Mouse (Mus musculus) embryo, embryonic 11.5 days (tissue): Measurements from ENCODE around the gene Smurf1.

ENCODE experiments used
- DNase-seq: peaks from one replicate; pipeline ENCODE4 v3.0.0-alpha.2; 2012; ENCODE audit warnings: low read depth, low spot score

Smurf1 gene

GRCm38 (mm10) chr5:144958271-144958670 lies 7.4 kb downstream of the Smurf1 start:
- DNase-seq = no peak

GRCm38 (mm10) chr5:144954432-144954831 lies 11.2 kb downstream of the Smurf1 start:
- DNase-seq = no peak

DNA sequence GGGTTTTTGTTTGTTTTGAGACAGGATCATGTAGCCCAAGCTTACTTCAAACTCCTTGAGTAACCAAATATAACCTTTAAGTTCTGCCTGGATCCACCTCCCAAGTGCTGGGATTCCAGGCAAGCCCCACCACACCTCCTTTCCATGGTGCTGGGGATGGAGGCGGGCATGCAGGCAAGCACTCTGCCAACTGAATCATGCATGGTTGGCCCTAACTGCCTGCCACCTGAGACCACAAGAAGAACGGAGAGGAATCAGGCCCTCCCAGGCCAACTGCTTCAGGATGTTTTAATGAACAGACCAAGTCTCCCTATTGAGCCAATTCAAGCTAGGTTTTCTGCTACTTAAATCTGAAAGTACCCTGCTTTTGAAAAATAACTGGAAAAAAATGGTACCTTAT lies 13.1 kb downstream of the Smurf1 start:
- DNase-seq = no peak

DNA sequence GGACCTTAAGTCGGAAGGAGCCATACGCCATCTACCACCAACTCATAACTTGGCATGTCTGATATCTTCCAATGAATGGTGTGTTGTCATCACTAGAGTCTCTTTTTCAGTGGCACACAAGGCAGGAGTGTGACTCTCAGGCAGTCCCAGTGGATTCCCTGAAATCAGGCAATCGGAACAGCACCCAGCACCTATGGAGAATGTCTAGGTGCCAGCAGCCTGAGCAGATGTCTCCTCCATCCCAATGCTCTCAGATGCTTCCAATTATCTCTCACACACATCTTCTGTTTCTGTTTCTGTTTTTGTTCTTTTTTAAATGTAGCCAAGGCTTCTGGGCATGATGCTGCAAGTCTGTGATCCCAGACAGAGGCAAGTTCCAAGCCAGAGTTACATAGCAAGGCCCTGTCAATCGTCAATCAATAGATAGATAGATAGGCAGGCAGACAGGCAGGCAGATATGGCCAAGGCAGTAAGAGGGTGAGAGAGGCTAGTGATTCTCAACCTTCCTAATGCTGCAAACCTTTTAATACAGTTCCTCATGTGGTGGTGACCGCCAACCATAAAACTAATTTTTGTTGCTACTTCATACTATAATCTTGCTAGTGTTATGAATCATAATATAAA lies 15.1 kb downstream of the Smurf1 start:
- no peak for DNase-seq

- DNase-seq = no peak
Observed at GRCm38 (mm10) chr5:144949856-144950255, 15.8 kb downstream of the Smurf1 start.

DNA sequence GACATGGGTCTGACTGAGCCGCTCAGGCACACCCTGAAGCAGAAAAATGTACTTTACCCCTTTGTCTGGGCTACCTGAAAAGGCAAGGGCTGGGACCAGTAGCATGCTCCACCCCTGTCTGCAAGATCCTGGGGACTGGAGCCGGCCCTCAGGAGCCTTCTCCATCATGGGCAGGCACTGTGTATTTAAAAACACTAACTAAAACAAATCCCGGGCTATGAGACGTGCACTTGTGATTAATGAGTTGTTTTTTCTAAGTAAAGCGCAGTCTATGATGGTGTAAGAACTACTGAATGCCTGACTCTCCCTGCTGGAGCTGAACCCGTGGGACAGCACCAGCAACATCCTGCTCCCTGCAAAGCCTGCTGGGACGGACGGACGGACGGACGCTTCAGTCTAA lies 17.2 kb downstream of the Smurf1 start:
- no peak for DNase-seq

GRCm38 (mm10) chr5:144948002-144948401 lies 17.6 kb downstream of the Smurf1 start:
- no peak for DNase-seq

DNA sequence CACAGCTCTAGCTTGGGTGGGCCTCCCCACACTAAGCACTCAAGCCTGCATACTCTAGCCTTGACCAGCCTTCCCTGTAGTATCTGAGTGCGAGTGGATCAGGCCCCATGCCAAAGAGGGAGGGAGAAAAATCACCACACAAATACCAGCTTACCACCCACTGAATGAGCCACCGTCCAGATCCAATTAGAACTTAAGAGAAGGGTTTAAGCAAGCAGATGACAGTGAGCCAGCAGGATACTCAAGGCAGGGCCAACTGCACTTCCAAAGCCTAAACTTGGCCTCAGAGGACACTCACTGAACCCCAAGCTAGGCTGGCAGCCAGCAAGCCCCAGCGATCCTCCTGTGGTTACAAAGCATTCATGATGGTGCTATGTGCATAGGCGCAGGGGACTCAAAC lies 19.6 kb downstream of the Smurf1 start:
- DNase-seq = no peak

DNA sequence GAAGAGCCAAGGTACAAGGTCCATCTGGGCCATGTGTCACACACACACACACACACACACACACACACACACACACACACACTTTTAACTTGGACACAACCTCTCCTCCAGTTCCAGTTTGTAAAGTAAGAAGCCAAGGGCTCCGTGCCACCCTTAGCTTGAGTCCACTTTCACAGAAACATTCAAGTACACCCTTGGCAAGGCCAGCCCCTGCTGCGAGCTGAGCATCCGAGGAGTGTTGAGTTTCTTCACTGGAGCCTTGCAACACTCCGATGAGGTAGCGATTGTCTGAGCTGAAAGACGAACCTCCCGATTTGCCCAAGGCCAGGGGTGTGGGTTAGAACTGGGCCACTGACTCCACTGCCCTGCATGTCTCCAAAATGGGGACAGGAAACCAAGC lies 20.7 kb downstream of the Smurf1 start:
- no peak for DNase-seq

DNA sequence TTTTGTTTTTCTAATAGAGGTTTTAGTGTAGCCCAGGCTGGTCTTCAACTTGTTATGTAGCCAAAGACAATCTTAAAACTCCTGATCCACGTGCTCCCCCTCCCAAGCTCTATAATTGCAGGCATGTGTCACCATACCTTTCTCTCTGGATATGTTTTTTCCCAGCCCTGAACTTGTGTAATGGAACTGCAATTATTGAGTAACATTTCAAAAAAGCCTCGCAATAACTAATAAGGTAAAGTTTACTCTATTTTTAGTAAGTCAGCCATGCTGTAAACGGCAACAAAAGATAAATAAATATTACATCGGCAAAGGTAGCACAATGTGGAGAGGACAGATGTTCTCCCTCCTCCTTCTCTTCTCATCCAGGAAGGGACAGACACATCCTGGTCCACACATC lies 21.3 kb downstream of the Smurf1 start:
- DNase-seq = no peak

DNA sequence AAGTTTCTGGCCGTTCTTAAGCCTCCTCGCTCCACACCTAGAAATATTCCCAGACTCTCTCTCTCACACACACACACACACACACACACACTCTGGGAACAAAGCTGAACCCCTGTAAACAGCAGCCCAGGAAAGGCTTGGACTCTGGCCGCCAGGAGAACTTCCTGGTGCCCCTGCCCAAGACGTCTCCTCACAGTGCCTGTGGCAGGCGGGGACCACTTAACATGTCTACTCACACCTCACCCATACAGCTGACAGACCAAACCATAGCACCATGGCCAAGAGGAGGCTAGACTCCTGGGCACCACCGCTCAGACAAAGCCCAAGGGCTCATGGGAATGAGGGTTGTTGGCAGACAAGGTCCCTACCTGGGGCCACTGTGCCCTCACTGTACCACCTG lies 22.3 kb downstream of the Smurf1 start:
- DNase-seq = no peak

DNA sequence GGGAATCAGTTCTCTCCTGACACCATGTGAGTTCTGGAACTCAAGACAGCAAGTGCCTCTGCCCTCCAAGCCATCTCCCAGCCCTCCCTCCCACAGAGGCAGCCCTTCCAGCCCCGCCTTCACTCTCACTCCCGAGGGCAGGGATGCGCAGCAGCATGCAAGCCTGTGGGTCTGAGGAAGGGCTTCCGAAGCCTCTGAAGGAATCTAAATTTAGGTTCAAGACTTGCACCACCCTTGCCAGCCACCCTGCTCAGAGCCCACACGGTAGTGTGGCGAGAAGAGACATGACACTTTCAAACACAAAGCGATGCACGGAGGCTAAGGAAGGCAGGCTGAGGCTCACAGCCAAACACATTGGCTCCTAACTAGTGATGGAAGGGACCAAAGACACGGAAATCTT lies 23.2 kb downstream of the Smurf1 start:
- no peak for DNase-seq

GRCm38 (mm10) chr5:144940904-144941303 lies 24.7 kb downstream of the Smurf1 start:
- no peak for DNase-seq

- DNase-seq = no peak
Observed at GRCm38 (mm10) chr5:144937304-144937703, 28.3 kb downstream of the Smurf1 start.

GRCm38 (mm10) chr5:144933486-144933885 lies 32.2 kb downstream of the Smurf1 start:
- DNase-seq = no peak

DNA sequence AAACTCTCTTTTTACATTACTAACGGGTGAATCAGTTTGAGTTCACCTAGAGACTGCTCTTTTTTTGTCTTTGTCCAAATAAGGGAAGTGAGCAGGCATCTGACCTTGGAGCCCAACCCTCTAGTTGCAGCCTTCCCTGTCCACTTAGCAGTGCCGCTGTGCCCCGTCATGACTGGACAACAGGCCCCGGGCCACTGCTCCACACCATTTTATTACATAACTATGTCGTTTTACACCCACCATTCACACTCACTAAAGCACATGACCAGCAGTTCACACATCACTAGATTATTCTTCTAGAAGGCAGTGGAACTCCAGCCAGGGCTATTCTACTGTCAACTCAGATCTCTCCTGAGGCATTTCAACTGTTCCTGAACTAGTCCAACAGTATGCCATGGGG lies 33.8 kb downstream of the Smurf1 start:
- DNase-seq = no peak

- DNase-seq = no peak
Observed at GRCm38 (mm10) chr5:144928856-144929713, 36.6 kb downstream of the Smurf1 start.

GRCm38 (mm10) chr5:144926275-144926674 lies 39.4 kb downstream of the Smurf1 start:
- no peak for DNase-seq

DNA sequence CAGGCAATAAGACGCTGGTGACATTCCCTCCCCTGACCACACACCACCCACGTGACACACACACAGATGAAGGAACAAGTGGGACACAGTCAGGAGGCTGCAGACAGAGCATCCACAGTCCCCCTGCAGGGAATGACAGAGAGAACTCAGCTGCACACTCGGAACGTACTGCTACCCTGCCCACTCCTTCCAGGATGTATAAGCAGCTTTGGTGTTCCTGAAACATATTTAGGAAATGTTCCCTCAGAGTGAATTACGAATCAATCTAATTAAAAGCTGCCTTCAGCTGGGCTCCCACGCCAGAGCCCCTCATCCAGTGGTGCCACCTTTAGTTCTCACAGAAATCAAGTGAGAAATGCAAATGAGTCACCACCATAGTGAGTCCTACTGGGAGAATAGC lies 42.3 kb downstream of the Smurf1 start:
- DNase-seq = no peak

DNA sequence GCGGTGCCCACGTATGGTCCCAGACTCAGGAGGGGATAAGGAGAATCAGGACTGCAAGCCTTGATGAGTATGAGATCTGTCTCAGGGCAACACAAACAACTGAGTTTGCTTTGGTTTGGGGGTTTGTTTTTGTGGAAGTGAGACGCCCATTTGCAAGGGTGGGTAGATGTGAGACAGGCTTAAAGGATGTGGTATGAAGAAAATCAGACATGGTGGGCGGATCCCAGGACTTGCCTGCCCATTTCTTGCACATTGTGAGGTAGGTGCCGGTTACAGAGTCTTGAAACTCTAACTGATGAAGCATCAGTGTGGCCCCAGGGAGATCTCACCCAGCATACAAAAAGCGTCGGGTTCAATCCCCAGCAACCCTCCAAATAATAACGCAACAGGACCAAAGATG lies 45.9 kb downstream of the Smurf1 start:
- DNase-seq = no peak

- DNase-seq = no peak
Observed at GRCm38 (mm10) chr5:144919194-144919593, 46.5 kb downstream of the Smurf1 start.

GRCm38 (mm10) chr5:144918204-144918603 lies 47.4 kb downstream of the Smurf1 start:
- no peak for DNase-seq

DNA sequence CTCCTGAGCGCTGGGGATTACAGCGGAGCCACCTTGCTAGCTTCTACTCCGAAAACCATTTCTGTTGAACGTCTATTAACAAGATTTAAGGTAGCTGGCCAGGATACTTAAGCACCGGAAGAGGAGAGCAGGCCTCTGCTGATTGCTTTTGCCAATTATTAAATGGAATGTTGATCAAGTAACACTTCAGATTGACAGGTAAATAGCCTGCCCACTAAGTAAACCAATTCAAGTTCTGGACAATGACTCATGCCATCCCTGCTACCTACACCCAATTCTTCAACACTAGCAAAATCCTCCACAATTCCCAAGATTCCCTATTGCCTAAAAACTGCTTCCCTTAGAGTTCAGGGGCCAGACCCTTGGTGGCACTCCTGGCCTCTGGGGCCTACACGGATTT lies 48.5 kb downstream of the Smurf1 start:
- DNase-seq = no peak
